Mouse (Mus musculus) intestine, embryonic 15.5 days (tissue): ENCODE results near the gene Tmem52. TPM values are rescaled to one million over a fixed set of nuclear protein-coding genes. Genes with fewer than 3 reads are reported as not detected.
"Not testable (repeated sequence)": the region's sequence is repeated elsewhere in the genome, so short reads cannot be mapped to it uniquely, and the experiment has no call there.

Experiments used
- ATAC-seq: fragments of 200-750 bp; cut with Nextera tagmentation; 2 replicates; pipeline ENCODE4 v1.8.0; 2017; ENCODE audit warnings: moderate TSS enrichment, moderate library complexity
- H3K27ac ChIP-seq: fragments of 300-500 bp; sonication (generic); 2 replicates; pipeline ENCODE4 v1.5.1; 2015; ENCODE audit warnings: mild to moderate bottlenecking, inconsistent platforms
- H3K27me3 ChIP-seq: fragments of 300-500 bp; sonication (generic); replicated peaks from 2 replicates; pipeline ENCODE4 v1.6.1; 2015; ENCODE audit warnings: inconsistent platforms
- H3K36me3 ChIP-seq: fragments of 300-500 bp; sonication (generic); 2 replicates; pipeline ENCODE4 v1.6.1; 2015; ENCODE audit warnings: inconsistent platforms
- H3K4me1 ChIP-seq: fragments of 300-500 bp; sonication (generic); replicated peaks from 2 replicates; pipeline ENCODE4 v1.6.1; 2015; ENCODE audit warnings: inconsistent platforms
- H3K4me2 ChIP-seq: fragments of 300-500 bp; sonication (generic); replicated peaks from 2 replicates; pipeline ENCODE4 v1.6.1; 2015; ENCODE audit warnings: mild to moderate bottlenecking, inconsistent platforms
- H3K4me3 ChIP-seq: fragments of 300-500 bp; sonication (generic); replicated peaks from 2 replicates; pipeline ENCODE4 v1.5.1; 2015; ENCODE audit warnings: inconsistent platforms
- H3K9ac ChIP-seq: fragments of 300-500 bp; sonication (generic); 2 replicates; pipeline ENCODE4 v1.6.1; 2015; ENCODE audit warnings: inconsistent platforms
- H3K9me3 ChIP-seq: fragments of 300-500 bp; sonication (generic); 2 replicates; pipeline ENCODE4 v1.6.1; 2016; ENCODE audit warnings: inconsistent platforms
- WGBS: fragments of 180-500 bp; shearing (Covaris S2); methylation state at CpG from one replicate; pipeline ENCODE4 v1.1.7; 2015; 5-methylcytosine and 5-hydroxymethylcytosine counted together
- polyA plus RNA-seq: library from polyadenylated mRNA; unstranded; fragments of >200 nt; fragmentation: Nextera tagmentation; extraction: Ambion mirVana; gene quantifications from 2 replicates; pipeline ENCODE4 v1.2.1, GENCODE M21; 2015

Tmem52 gene
- 2.1 and 2.2 TPM in 2 replicates for polyA plus RNA-seq

GRCm38 (mm10) chr4:155468952-155469351 lies at the start of gene Tmem52:
Tmem52 (plus strand) TSS chr4:155469114.
- 10% methylated on average over 21 of the region's 21 CpGs for WGBS
- peak within 1 kb of the TSS; percentile 26; the same call in 1 of the 2 replicates for H3K9ac ChIP-seq

GRCm38 (mm10) chr4:155420137-155420536 lies 48.8 kb upstream of the Tmem52 start:
- Histone ChIP-seq H3K4me1 (no peaks in the 10 kb centered on the region), H3K27me3 (no peaks in the 10 kb centered on the region), H3K9ac (no peak overlapping the region), H3K4me2 (no peak overlapping the region), H3K27ac (no peak overlapping the region), H3K36me3 (no peaks in the 10 kb centered on the region), H3K4me3 (no peak overlapping the region), H3K9me3 (no peaks in the 10 kb centered on the region)
- 88% methylated on average over 3 of the region's 3 CpGs for whole genome bisulfite sequencing
- no peak for ATAC-seq

More at GRCm38 (mm10) chr4:155468952-155469351, at the start of gene Tmem52:
- peak within 1 kb of the TSS; percentile 37 for H3K4me3 ChIP-seq
- H3K9me3 ChIP-seq: no peaks in the 10 kb centered on the region
- peak within 1 kb of the TSS; percentile 68 for H3K4me2 ChIP-seq
- no peaks in the 10 kb centered on the region; the same call in 1 of the 2 replicates for H3K4me1 ChIP-seq
- peak; percentile 70 for ATAC-seq
- H3K27me3 ChIP-seq: no peaks in the 10 kb centered on the region
- H3K27ac ChIP-seq: no peak within 1 kb of the TSS
- H3K36me3 ChIP-seq: no peaks in the 10 kb centered on the region

- H3K4me3 ChIP-seq, H3K27me3 ChIP-seq, H3K9ac ChIP-seq, H3K27ac ChIP-seq, H3K9me3 ChIP-seq, H3K36me3 ChIP-seq, H3K4me1 ChIP-seq, H3K4me2 ChIP-seq: not testable (repeated sequence)
- ATAC-seq: peak; percentile 66
- WGBS: 77% methylated on average over 21 of the region's 30 CpGs
Observed at GRCm38 (mm10) chr4:155421412-155422370, 47.2 kb upstream of the Tmem52 start.

GRCm38 (mm10) chr4:155423988-155424387 lies 44.9 kb upstream of the Tmem52 start:
- Histone ChIP-seq H3K9me3 (no peaks in the 10 kb centered on the region), H3K27ac (no peak overlapping the region), H3K27me3 (no peaks in the 10 kb centered on the region), H3K4me2 (no peak overlapping the region), H3K4me1 (no peaks in the 10 kb centered on the region), H3K9ac (no peak overlapping the region), H3K36me3 (no peaks in the 10 kb centered on the region), H3K4me3 (no peak overlapping the region)
- 75% methylated on average over 5 of the region's 5 CpGs for WGBS
- no peak for ATAC-seq

GRCm38 (mm10) chr4:155426272-155426671 lies 42.6 kb upstream of the Tmem52 start:
- Histone ChIP-seq H3K4me3 (no peak overlapping the region), H3K4me2 (no peak overlapping the region), H3K9me3 (no peaks in the 10 kb centered on the region), H3K4me1 (no peaks in the 10 kb centered on the region), H3K27ac (no peak overlapping the region), H3K36me3 (no peaks in the 10 kb centered on the region), H3K27me3 (no peaks in the 10 kb centered on the region), H3K9ac (no peak overlapping the region)
- 74% methylated on average over 6 of the region's 6 CpGs for WGBS
- no peak for ATAC-seq

GRCm38 (mm10) chr4:155428442-155428841 lies 40.5 kb upstream of the Tmem52 start:
- Histone ChIP-seq H3K27me3 (no peaks in the 10 kb centered on the region), H3K4me2 (no peak overlapping the region), H3K4me1 (no peaks in the 10 kb centered on the region), H3K27ac (no peak overlapping the region), H3K36me3 (no peaks in the 10 kb centered on the region), H3K9ac (no peak overlapping the region), H3K9me3 (no peaks in the 10 kb centered on the region), H3K4me3 (no peak overlapping the region)
- no peak for ATAC-seq

- H3K9me3 ChIP-seq: no peaks in the 10 kb centered on the region
- H3K27ac ChIP-seq: no peak overlapping the region
- no peak overlapping the region for H3K4me3 ChIP-seq
- no peaks in the 10 kb centered on the region for H3K27me3 ChIP-seq
- no peak overlapping the region for H3K9ac ChIP-seq
- no peaks in the 10 kb centered on the region for H3K36me3 ChIP-seq
- H3K4me2 ChIP-seq: no peak overlapping the region
- 86% methylated on average over 3 of the region's 3 CpGs for WGBS
- no peak for ATAC-seq
- H3K4me1 ChIP-seq: no peaks in the 10 kb centered on the region
Observed at GRCm38 (mm10) chr4:155429202-155429601, 39.7 kb upstream of the Tmem52 start.

- Histone ChIP-seq H3K9ac (no peak overlapping the region), H3K27ac (no peak overlapping the region), H3K27me3 (no peaks in the 10 kb centered on the region), H3K4me1 (no peaks in the 10 kb centered on the region), H3K9me3 (no peaks in the 10 kb centered on the region), H3K36me3 (no peaks in the 10 kb centered on the region), H3K4me2 (no peak overlapping the region), H3K4me3 (no peak overlapping the region)
- no peak for ATAC-seq
- WGBS: 84% methylated on average over 6 of the region's 6 CpGs
Observed at GRCm38 (mm10) chr4:155432358-155432757, 36.6 kb upstream of the Tmem52 start.

- Histone ChIP-seq H3K27ac (no peak overlapping the region), H3K27me3 (no peaks in the 10 kb centered on the region), H3K4me3 (no peak overlapping the region), H3K9me3 (no peaks in the 10 kb centered on the region), H3K4me2 (no peak overlapping the region), H3K4me1 (no peaks in the 10 kb centered on the region), H3K9ac (no peak overlapping the region), H3K36me3 (no peaks in the 10 kb centered on the region)
- no peak for ATAC-seq
- WGBS: 80% methylated on average over 5 of the region's 5 CpGs
Observed at GRCm38 (mm10) chr4:155433993-155434392, 34.9 kb upstream of the Tmem52 start.

GRCm38 (mm10) chr4:155442808-155443207 lies 26.1 kb upstream of the Tmem52 start:
- no peaks in the 10 kb centered on the region for H3K9me3 ChIP-seq
- H3K36me3 ChIP-seq: no peaks in the 10 kb centered on the region
- H3K4me1 ChIP-seq: no peaks in the 10 kb centered on the region
- no peak overlapping the region for H3K4me2 ChIP-seq
- ATAC-seq: no peak
- H3K27ac ChIP-seq: no peak overlapping the region
- H3K9ac ChIP-seq: no peak overlapping the region
- no peak overlapping the region for H3K4me3 ChIP-seq
- whole genome bisulfite sequencing: 68% methylated on average over 3 of the region's 3 CpGs
- H3K27me3 ChIP-seq: no peaks in the 10 kb centered on the region

- WGBS: 39% methylated on average over 10 of the region's 10 CpGs
- ATAC-seq: no peak
- Histone ChIP-seq H3K4me3 (no peak overlapping the region), H3K9ac (no peak overlapping the region), H3K4me1 (no peaks in the 10 kb centered on the region), H3K4me2 (no peak overlapping the region), H3K27me3 (no peaks in the 10 kb centered on the region), H3K27ac (no peak overlapping the region), H3K36me3 (no peaks in the 10 kb centered on the region), H3K9me3 (no peaks in the 10 kb centered on the region)
Observed at GRCm38 (mm10) chr4:155451597-155451996, 17.3 kb upstream of the Tmem52 start.

- Histone ChIP-seq H3K4me3 (no peak overlapping the region), H3K4me2 (no peak overlapping the region), H3K36me3 (no peaks in the 10 kb centered on the region), H3K4me1 (no peaks in the 10 kb centered on the region), H3K9ac (no peak overlapping the region), H3K27me3 (no peaks in the 10 kb centered on the region), H3K27ac (no peak overlapping the region), H3K9me3 (no peaks in the 10 kb centered on the region)
- no peak for ATAC-seq
- 87% methylated on average over 5 of the region's 5 CpGs for WGBS
Observed at GRCm38 (mm10) chr4:155458575-155458974, 10.3 kb upstream of the Tmem52 start.

GRCm38 (mm10) chr4:155463050-155463449 lies 5.9 kb upstream of the Tmem52 start:
- WGBS: 76% methylated on average over 13 of the region's 13 CpGs

More at GRCm38 (mm10) chr4:155463050-155463449, 5.9 kb upstream of the Tmem52 start:
- Histone ChIP-seq H3K36me3 (no peaks in the 10 kb centered on the region), H3K9ac (no peak overlapping the region), H3K4me1 (no peaks in the 10 kb centered on the region), H3K4me3 (no peak overlapping the region), H3K27me3 (no peaks in the 10 kb centered on the region), H3K4me2 (no peak overlapping the region), H3K9me3 (no peaks in the 10 kb centered on the region), H3K27ac (no peak overlapping the region)
- ATAC-seq: no peak
